Mouse (Mus musculus) c-Kit-positive CD71-positive TER-119-negative erythroid progenitor cells, embryonic 14.5 days (primary cell): ENCODE data around the gene Nebl.

ENCODE experiments used
- DNase-seq: peaks from one replicate; pipeline ENCODE4 v3.0.0-alpha.2; 2013; ENCODE audit warnings: low read depth

The Nebl gene

GRCm38 (mm10) chr2:17705964-17706363 is 25.3 kb downstream of the Nebl start:
- DNase-seq, result no peak

GRCm38 (mm10) chr2:17705426-17705825 is 25.8 kb downstream of the Nebl start:
- DNase-seq, result no peak

GRCm38 (mm10) chr2:17703170-17703512 is 28.1 kb downstream of the Nebl start:
- no peak for DNase-seq

- no peak for DNase-seq
Measured at GRCm38 (mm10) chr2:17702481-17703169, 28.6 kb downstream of the Nebl start.

- no peak for DNase-seq
Measured at GRCm38 (mm10) chr2:17698161-17699087, 32.8 kb downstream of the Nebl start.

GRCm38 (mm10) chr2:17692926-17693325 is 38.3 kb downstream of the Nebl start:
- DNase-seq, result no peak

GRCm38 (mm10) chr2:17690264-17690663 is 41.0 kb downstream of the Nebl start:
- DNase-seq, result no peak

DNA sequence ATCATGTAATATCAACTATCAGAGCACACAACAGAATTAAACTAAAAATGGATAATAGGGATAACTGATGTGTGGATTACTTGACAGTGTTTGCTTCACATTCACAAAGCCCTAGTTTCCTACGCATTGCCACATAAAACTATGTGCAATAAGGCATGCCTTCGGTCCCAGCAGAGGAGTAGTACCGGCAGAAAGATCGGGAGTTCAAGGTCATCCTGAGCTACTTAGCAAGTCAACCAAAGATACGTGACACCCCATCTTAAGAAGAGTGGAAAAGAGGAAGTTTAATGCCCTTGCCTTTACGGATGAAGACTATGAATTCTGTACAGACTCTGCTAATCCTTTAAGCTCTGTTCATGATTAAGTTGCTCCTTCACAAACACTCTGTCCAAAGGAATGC is 44.1 kb downstream of the Nebl start:
- no peak for DNase-seq

GRCm38 (mm10) chr2:17683326-17684040 is 47.8 kb downstream of the Nebl start:
- no peak for DNase-seq

- DNase-seq, result no peak
Measured at GRCm38 (mm10) chr2:17672156-17672555, 59.1 kb downstream of the Nebl start.

- DNase-seq, result no peak
Measured at GRCm38 (mm10) chr2:17671566-17671965, 59.7 kb downstream of the Nebl start.

DNA sequence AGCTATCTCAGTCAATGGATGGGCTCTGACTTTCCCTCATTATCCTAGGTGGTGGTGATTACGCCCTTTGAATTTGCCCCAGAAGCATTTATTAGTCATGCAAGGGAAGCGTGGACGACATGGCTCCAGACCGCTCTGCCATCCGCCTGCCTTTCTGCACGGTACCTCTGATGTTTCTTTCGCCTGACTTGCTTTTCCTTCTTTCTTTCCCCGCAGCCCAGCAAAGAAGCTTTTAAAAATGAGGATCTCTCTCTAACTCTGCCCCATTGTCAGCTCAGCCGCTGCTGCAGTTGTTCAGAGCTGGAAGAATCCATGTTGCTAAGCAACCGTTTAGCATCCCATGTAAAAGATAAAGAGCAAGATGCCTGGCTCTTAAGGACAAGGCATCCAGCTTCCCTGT is 61.3 kb downstream of the Nebl start:
- DNase-seq, result no peak

DNA sequence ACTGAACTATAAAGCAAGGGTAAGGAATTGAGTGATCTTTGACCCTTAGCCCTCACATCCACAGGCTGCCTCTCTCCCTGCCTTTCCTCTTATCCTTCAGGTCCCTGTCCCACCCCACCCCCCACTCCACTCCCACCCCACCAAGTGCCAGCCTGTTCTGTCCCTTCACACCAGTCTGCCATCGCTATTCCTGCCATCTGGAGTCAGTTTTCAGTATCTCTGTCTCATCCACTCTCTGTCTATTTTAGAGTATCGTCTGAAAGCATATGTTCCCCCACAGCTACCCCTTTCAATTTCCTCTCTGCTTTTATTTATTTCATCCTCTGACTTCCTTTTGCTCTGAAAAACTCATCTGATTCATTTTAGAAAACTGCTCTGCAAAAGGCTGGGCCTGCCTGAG is 62.3 kb downstream of the Nebl start:
- DNase-seq, result no peak

GRCm38 (mm10) chr2:17658176-17658575 is 73.1 kb downstream of the Nebl start:
- no peak for DNase-seq

DNA sequence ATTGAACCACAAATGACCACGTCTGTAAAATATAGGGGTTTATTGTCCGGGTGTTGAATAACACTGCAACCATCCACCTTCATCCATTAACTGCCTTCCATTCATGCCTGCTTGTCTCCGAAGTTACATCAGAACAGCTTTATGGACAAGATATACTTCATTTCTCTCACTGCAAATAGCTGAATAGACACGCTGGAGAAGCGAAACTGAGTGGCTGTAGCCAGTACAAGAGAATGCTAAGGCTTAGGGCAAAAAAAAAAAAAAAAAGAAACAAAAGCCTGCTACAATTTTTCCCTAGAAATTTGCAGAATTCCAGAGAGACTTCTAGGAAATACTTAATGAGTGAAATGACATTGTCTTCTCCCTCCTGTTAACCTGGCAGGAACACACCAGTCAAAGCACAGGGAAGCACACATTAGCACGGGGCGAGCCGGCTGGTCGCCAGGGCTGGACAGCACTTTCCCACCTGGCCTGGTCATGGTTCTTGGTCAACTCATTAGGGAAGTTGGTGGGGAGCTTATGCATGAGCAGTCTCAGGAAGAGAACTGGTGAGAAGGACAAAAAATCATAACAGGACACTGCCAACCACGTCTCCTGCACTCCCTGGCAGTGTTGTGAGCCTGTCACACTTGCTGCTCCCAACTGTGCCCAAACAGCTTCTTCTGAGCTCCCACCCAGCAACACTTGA is 81.0 kb downstream of the Nebl start:
- DNase-seq, result no peak

- no peak for DNase-seq
Measured at GRCm38 (mm10) chr2:17649728-17650127, 81.5 kb downstream of the Nebl start.

- DNase-seq, result peak; percentile 1
Measured at GRCm38 (mm10) chr2:17644282-17645262, 86.7 kb downstream of the Nebl start.

GRCm38 (mm10) chr2:17643869-17644268 is 87.4 kb downstream of the Nebl start:
- DNase-seq, result no peak

DNA sequence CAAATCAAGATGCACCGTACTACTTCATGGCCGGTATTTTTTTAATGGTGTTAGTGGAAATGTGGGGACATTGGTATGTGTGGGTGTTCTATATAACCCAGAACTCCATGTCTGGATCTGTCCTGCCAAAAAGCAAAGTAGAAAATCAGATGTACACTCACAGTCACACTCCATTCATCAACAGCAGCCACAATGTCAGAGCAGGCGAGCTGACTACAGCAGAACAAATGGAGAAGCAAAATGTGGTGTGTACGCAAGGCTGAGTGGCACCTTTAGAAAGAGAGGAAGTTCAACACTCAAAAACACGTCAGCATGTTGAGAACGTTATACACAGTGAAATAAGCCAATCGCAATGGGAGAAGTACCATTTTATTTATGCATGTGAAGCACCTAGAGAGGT is 88.5 kb downstream of the Nebl start:
- DNase-seq, result no peak

DNA sequence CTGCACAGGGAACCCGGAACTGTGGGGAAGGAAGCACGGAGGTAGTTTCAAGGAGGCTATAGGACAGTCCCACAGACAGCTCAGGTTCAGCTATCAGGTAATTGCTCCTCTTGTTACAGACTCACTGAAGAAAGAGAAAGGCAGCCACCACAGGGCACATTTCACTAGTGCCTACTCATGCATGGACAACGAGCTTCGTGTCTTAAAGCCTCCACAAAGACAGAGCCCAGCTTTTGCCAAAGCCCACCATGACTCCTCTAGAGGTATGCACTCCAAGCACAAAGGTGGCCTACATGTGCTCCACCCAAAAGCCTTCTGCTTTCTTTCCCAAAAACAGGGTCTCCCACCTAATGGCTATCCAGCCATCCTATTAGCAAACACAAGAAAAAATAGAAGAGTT is 90.4 kb downstream of the Nebl start:
- DNase-seq, result no peak

DNA sequence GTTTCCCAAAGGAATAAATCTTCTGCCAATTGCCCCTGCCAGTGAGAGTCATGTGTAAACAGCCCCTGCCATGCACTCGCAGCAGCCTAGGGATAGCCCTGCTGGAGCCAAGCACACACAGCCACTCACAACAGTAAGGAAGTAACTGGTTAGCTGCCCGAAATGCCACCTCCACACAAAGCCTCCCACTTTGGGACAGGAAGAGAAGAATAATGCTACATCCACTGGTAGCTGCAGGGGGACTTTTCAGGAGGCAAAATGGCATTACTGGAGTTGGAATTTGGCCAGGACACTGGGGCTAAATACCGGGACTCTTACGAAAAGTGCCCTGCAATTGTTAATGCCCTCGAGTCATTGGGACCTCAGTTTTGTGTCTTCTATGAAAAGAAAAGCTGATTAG is 92.6 kb downstream of the Nebl start:
- no peak for DNase-seq
